Mouse (Mus musculus): ENCODE results near the gene Ubxn2a.

- TF ChIP-seq CTCF (IDR thresholded peaks at IDR 0.05; ENCODE audit: extremely low read depth, insufficient read depth, low read length) (no peak), POLR2A (IDR thresholded peaks at IDR 0.05; ENCODE audit: extremely low read depth, insufficient read depth, low read length) (no peak)
Observed at GRCm38 (mm10) chr12:4856160-4856559, 51.3 kb downstream of the Ubxn2a start.

Measured in cortical plate, adult 2 months (tissue).